In genomic region chr2:30236426-30237198, GRCm38 (mm10) we compare ENCODE assay signal across 8 mouse cellular contexts. TPM values are rescaled to one million over a fixed set of nuclear protein-coding genes. Genes with fewer than 3 reads are reported as not detected.
DNase-seq lines count a peak whose midpoint lies in the region; ATAC-seq and TF ChIP-seq lines count a peak whose summit lies in the region.

No protein-coding gene starts in this region.

- H3K4me3 ChIP-seq in embryonic facial prominence, embryonic 13.5 days = peak overlapping the region; percentile 71
- H3K4me3 ChIP-seq in intestine, postnatal 0 days (ENCODE audit: low read depth, low read length) = peak overlapping the region; percentile 93
- H3K4me3 ChIP-seq in small intestine, adult 2 months (ENCODE audit: low read depth, low read length) = peak overlapping the region; percentile 94

- ATAC-seq in embryonic facial prominence, embryonic 13.5 days (ENCODE audit: insufficient number of reproducible peaks, insufficient read depth, low FRiP score, low TSS enrichment, low read depth) = no peak
- ATAC-seq in intestine, postnatal 0 days = no peak
- ATAC-seq in granulocyte monocyte progenitor cell, adult 5-6 weeks (replicated peaks; ENCODE audit: poor library complexity, severe bottlenecking) = no peak

- DNase-seq in embryo, embryonic 10 days (ENCODE audit: low spot score) = peak; percentile 51
- DNase-seq in embryo, embryonic 9.5 days (ENCODE audit: extremely low spot score) = no peak
- DNase-seq in 3T3-L1 (ENCODE audit: low read depth, low spot score) = peak; percentile 65
- DNase-seq in adrenal gland, adult 18-20 months (ENCODE audit: low spot score in 2 of 2) = no peak

- 3% methylated on average over 18 of the region's 18 CpGs for WGBS in embryonic facial prominence, embryonic 13.5 days
- WGBS in intestine, postnatal 0 days = 2% methylated on average over 18 of the region's 18 CpGs
- 2% methylated on average over 18 of the region's 18 CpGs for WGBS in small intestine, adult 2 months

- peaks cover 20% of the 10 kb centered on the region for H3K4me1 ChIP-seq in embryonic facial prominence, embryonic 13.5 days
- H3K4me1 ChIP-seq in intestine, postnatal 0 days (replicated peaks; ENCODE audit: control insufficient read depth, insufficient read depth, low read length) = peaks cover 3% of the 10 kb centered on the region; the same call in 1 of the 2 replicates
- peaks cover 13% of the 10 kb centered on the region; the same call in 1 of the 2 replicates for H3K4me1 ChIP-seq in small intestine, adult 2 months (ENCODE audit: control insufficient read depth, insufficient read depth, insufficient read length, low read length)

- no peaks in the 10 kb centered on the region for H3K27me3 ChIP-seq in embryonic facial prominence, embryonic 13.5 days
- no peaks in the 10 kb centered on the region for H3K27me3 ChIP-seq in intestine, postnatal 0 days (replicated peaks; ENCODE audit: control insufficient read depth, insufficient read depth, low read length)
- no peaks in the 10 kb centered on the region for H3K27me3 ChIP-seq in small intestine, adult 2 months (ENCODE audit: control insufficient read depth, insufficient read depth, low read length)

- no peaks in the 10 kb centered on the region for H3K9me3 ChIP-seq in embryonic facial prominence, embryonic 13.5 days
- H3K9me3 ChIP-seq in intestine, postnatal 0 days (ENCODE audit: control insufficient read depth) = no peaks in the 10 kb centered on the region

- peak overlapping the region; percentile 88 for H3K4me2 ChIP-seq in embryonic facial prominence, embryonic 13.5 days
- H3K4me2 ChIP-seq in intestine, postnatal 0 days (replicated peaks; ENCODE audit: low read depth) = peak overlapping the region; percentile 78

- peaks cover 12% of the 10 kb centered on the region for H3K36me3 ChIP-seq in embryonic facial prominence, embryonic 13.5 days
- peaks cover 11% of the 10 kb centered on the region for H3K36me3 ChIP-seq in intestine, postnatal 0 days (ENCODE audit: control insufficient read depth, insufficient read depth)
- peaks cover 12% of the 10 kb centered on the region for H3K36me3 ChIP-seq in small intestine, adult 2 months (ENCODE audit: control insufficient read depth, insufficient read depth, low read length)

- H3K9ac ChIP-seq in embryonic facial prominence, embryonic 13.5 days = peak overlapping the region; percentile 77
- peak overlapping the region; percentile 92 for H3K9ac ChIP-seq in intestine, postnatal 0 days (ENCODE audit: low read depth, low read length)

- TF ChIP-seq POLR2A in small intestine, adult 2 months (IDR thresholded peaks at IDR 0.05; ENCODE audit: low read depth, low read length) = no peak

- H3K27ac ChIP-seq in embryonic facial prominence, embryonic 13.5 days = peak overlapping the region; percentile 85
- peak overlapping the region; percentile 93 for H3K27ac ChIP-seq in intestine, postnatal 0 days (ENCODE audit: low read depth, low read length)
- peak overlapping the region; percentile 74 for H3K27ac ChIP-seq in small intestine, adult 2 months (ENCODE audit: insufficient read depth, low read depth, low read length)

- TF ChIP-seq CTCF in intestine, postnatal 0 days (IDR thresholded peaks at IDR 0.05; ENCODE audit: low read depth) = no peak
- no peak for TF ChIP-seq CTCF in small intestine, adult 2 months (IDR thresholded peaks at IDR 0.05; ENCODE audit: extremely low read depth, insufficient read length, insufficient replicate concordance, low read depth, low read length)

RNA-seq across cellular contexts. Expression of gene Lrrc8a, which starts 0.9 kb away (rescaled TPM):
- 43.6 and 45.9 TPM in 2 replicates for polyA plus RNA-seq in embryonic facial prominence, embryonic 13.5 days (2015; fragmentation: Nextera tagmentation; extraction: Ambion mirVana)
- polyA plus RNA-seq in intestine, postnatal 0 days (2015; fragmentation: Nextera tagmentation; extraction: Ambion mirVana) = 40.4 and 40.5 TPM in 2 replicates
- polyA plus RNA-seq in small intestine, adult 2 months (2012; rRNA removed) = 17.9 and 27.4 TPM in 2 replicates
- 5.8 and 6.6 TPM in 2 replicates for total RNA-seq in granulocyte monocyte progenitor cell, adult 5-6 weeks (2014; fragmentation: Nextera tagmentation)
- 5.3 and 8.7 TPM in 2 replicates for total RNA-seq in granulocyte monocyte progenitor cell, adult 5-6 weeks (2017)
- total RNA-seq in adrenal gland, adult 18-20 months (2021) = 10 to 100 TPM; 61.9 to 64.7 TPM

RNA-seq across cellular contexts. Expression of gene Gm28035, which starts 3.8 kb away (rescaled TPM):
- polyA plus RNA-seq in embryonic facial prominence, embryonic 13.5 days (2015; fragmentation: Nextera tagmentation; extraction: Ambion mirVana) = 0.06 and 0.11 TPM in 2 replicates
- polyA plus RNA-seq in intestine, postnatal 0 days (2015; fragmentation: Nextera tagmentation; extraction: Ambion mirVana) = 0.03 and 0.04 TPM in 2 replicates
- polyA plus RNA-seq in small intestine, adult 2 months (2012; rRNA removed) = 3.1 and 6.1 TPM in 2 replicates
- total RNA-seq in granulocyte monocyte progenitor cell, adult 5-6 weeks (2014; fragmentation: Nextera tagmentation) = not detected in 2 replicates
- total RNA-seq in granulocyte monocyte progenitor cell, adult 5-6 weeks (2017) = not detected in 2 replicates
- 1 to 10 TPM; 1.4 to 2.3 TPM for total RNA-seq in adrenal gland, adult 18-20 months (2021)

RNA-seq across cellular contexts. Expression of gene Phyhd1, which starts 29.4 kb away (rescaled TPM):
- 3.7 and 4.7 TPM in 2 replicates for polyA plus RNA-seq in embryonic facial prominence, embryonic 13.5 days (2015; fragmentation: Nextera tagmentation; extraction: Ambion mirVana)
- polyA plus RNA-seq in intestine, postnatal 0 days (2015; fragmentation: Nextera tagmentation; extraction: Ambion mirVana) = 3.1 and 3.7 TPM in 2 replicates
- polyA plus RNA-seq in small intestine, adult 2 months (2012; rRNA removed) = 2.4 and 3.8 TPM in 2 replicates
- 0.99 and 1.2 TPM in 2 replicates for total RNA-seq in granulocyte monocyte progenitor cell, adult 5-6 weeks (2014; fragmentation: Nextera tagmentation)
- total RNA-seq in granulocyte monocyte progenitor cell, adult 5-6 weeks (2017) = 0.22 and 1.5 TPM in 2 replicates
- total RNA-seq in adrenal gland, adult 18-20 months (2021) = 10 to 100 TPM; 13.6 to 18.0 TPM

RNA-seq across cellular contexts. Expression of gene Kyat1, which starts 31.0 kb away (rescaled TPM):
- polyA plus RNA-seq in embryonic facial prominence, embryonic 13.5 days (2015; fragmentation: Nextera tagmentation; extraction: Ambion mirVana) = 9.4 and 10.0 TPM in 2 replicates
- polyA plus RNA-seq in intestine, postnatal 0 days (2015; fragmentation: Nextera tagmentation; extraction: Ambion mirVana) = 17.3 and 20.5 TPM in 2 replicates
- 14.9 and 77.0 TPM in 2 replicates for polyA plus RNA-seq in small intestine, adult 2 months (2012; rRNA removed)
- total RNA-seq in granulocyte monocyte progenitor cell, adult 5-6 weeks (2014; fragmentation: Nextera tagmentation) = 2.6 and 12.8 TPM in 2 replicates
- total RNA-seq in granulocyte monocyte progenitor cell, adult 5-6 weeks (2017) = 4.7 and 8.5 TPM in 2 replicates
- 10 to 100 TPM; 18.2 to 26.3 TPM for total RNA-seq in adrenal gland, adult 18-20 months (2021)

RNA-seq across cellular contexts. Expression of gene Gm28038, which starts 44.2 kb away (rescaled TPM):
- polyA plus RNA-seq in embryonic facial prominence, embryonic 13.5 days (2015; fragmentation: Nextera tagmentation; extraction: Ambion mirVana) = not detected in 2 replicates
- not detected in 2 replicates for polyA plus RNA-seq in intestine, postnatal 0 days (2015; fragmentation: Nextera tagmentation; extraction: Ambion mirVana)
- not detected in 2 replicates for polyA plus RNA-seq in small intestine, adult 2 months (2012; rRNA removed)
- 3.1 and 19.1 TPM in 2 replicates for total RNA-seq in granulocyte monocyte progenitor cell, adult 5-6 weeks (2014; fragmentation: Nextera tagmentation)
- total RNA-seq in granulocyte monocyte progenitor cell, adult 5-6 weeks (2017) = not detected in 2 replicates
- not detected for total RNA-seq in adrenal gland, adult 18-20 months (2021)

Comparison
In these comparisons a context has a peak if more than half of its experiments do, and no peak if none do; other contexts are left out.
1. DNase-seq: peak in embryo, embryonic 10 days (single experiment) and 3T3-L1 (single experiment); none in embryo, embryonic 9.5 days (single experiment) and adrenal gland, adult 18-20 months (0 of 2).
2. Peak in every context shown above with its lines, with median percentiles within 50 percentile points of each other: H3K27ac ChIP-seq and H3K4me3 ChIP-seq.